Mouse (Mus musculus): ENCODE measurements around the gene Prss30. TPM values are rescaled to one million over a fixed set of nuclear protein-coding genes. Genes with fewer than 3 reads are reported as not detected.

Prss30 gene
- 0.26 TPM for polyA plus RNA-seq (2017; shearing (Covaris generic))

GRCm38 (mm10) chr17:23980297-23980909, at the start of gene Prss30:
Gene Prss30 (minus strand): TSS chr17:23980566.

GRCm38 (mm10) chr17:23997901-23998300, 17.5 kb upstream of the Prss30 start, which contains the start of gene Prss22:
Gene Prss22 (minus strand): TSS chr17:23998100.

GRCm38 (mm10) chr17:23955174-23955573, 25.2 kb downstream of the Prss30 start, which contains the start of gene Sbpl:
Gene Sbpl (minus strand): TSS chr17:23955274.

GRCm38 (mm10) chr17:23941372-23941771, 39.0 kb downstream of the Prss30 start, which contains the start of gene Sbp:
Gene Sbp (plus strand): TSS chr17:23941672.

Other genes with a start within 250 kb of the Prss30 start
- gene Paqr4, start 239.7 kb downstream of the Prss30 start, polyA plus RNA-seq (2017; shearing (Covaris generic)): 10.4 TPM
- 6.0 TPM for gene Kremen2, start 234.7 kb downstream of the Prss30 start, polyA plus RNA-seq (2017; shearing (Covaris generic))
- gene Flywch1, start 209.0 kb downstream of the Prss30 start, polyA plus RNA-seq (2017; shearing (Covaris generic)): 34.0 TPM
- gene Flywch2, start 194.5 kb downstream of the Prss30 start, polyA plus RNA-seq (2017; shearing (Covaris generic)): 4.5 TPM
- 568 TPM for gene Srrm2, start 190.0 kb downstream of the Prss30 start, polyA plus RNA-seq (2017; shearing (Covaris generic))
- gene Elob, start 151.4 kb downstream of the Prss30 start, polyA plus RNA-seq (2017; shearing (Covaris generic)): 672 TPM
- 0.39 TPM for gene Prss33, start 144.5 kb downstream of the Prss30 start, polyA plus RNA-seq (2017; shearing (Covaris generic))
- not detected for gene Prss32, start 136.7 kb downstream of the Prss30 start, polyA plus RNA-seq (2017; shearing (Covaris generic))
- 6.6 TPM for gene Prss41, start 136.4 kb downstream of the Prss30 start, polyA plus RNA-seq (2017; shearing (Covaris generic))
- gene Prss21, start 112.5 kb downstream of the Prss30 start, polyA plus RNA-seq (2017; shearing (Covaris generic)): not detected
- not detected for gene Dcpp1, start 99.7 kb downstream of the Prss30 start, polyA plus RNA-seq (2017; shearing (Covaris generic))
- not detected for gene Dcpp2, start 99.7 kb downstream of the Prss30 start, polyA plus RNA-seq (2017; shearing (Covaris generic))
- not detected for gene Dcpp3, start 63.1 kb downstream of the Prss30 start, polyA plus RNA-seq (2017; shearing (Covaris generic))
- not detected for gene Sbp, start 38.9 kb downstream of the Prss30 start, polyA plus RNA-seq (2017; shearing (Covaris generic))
- gene Sbpl, start 25.3 kb downstream of the Prss30 start, polyA plus RNA-seq (2017; shearing (Covaris generic)): not detected
- not detected for gene Prss22, start 17.5 kb upstream of the Prss30 start, polyA plus RNA-seq (2017; shearing (Covaris generic))
- 0.55 TPM for gene Prss27, start 57.6 kb upstream of the Prss30 start, polyA plus RNA-seq (2017; shearing (Covaris generic))
- gene Kctd5, start 92.9 kb upstream of the Prss30 start, polyA plus RNA-seq (2017; shearing (Covaris generic)): 12.9 TPM
- gene Pdpk1, start 170.4 kb upstream of the Prss30 start, polyA plus RNA-seq (2017; shearing (Covaris generic)): 57.8 TPM
- 43.3 TPM for gene Amdhd2, start 183.2 kb upstream of the Prss30 start, polyA plus RNA-seq (2017; shearing (Covaris generic))
- 350 TPM for gene Atp6v0c, start 189.1 kb upstream of the Prss30 start, polyA plus RNA-seq (2017; shearing (Covaris generic))
- gene Tbc1d24, start 225.0 kb upstream of the Prss30 start, polyA plus RNA-seq (2017; shearing (Covaris generic)): 0.80 TPM
- 0.06 TPM for gene Ntn3, start 229.0 kb upstream of the Prss30 start, polyA plus RNA-seq (2017; shearing (Covaris generic))
- gene Tedc2, start 240.3 kb upstream of the Prss30 start, polyA plus RNA-seq (2017; shearing (Covaris generic)): 6.0 TPM

Data from inflammation-experienced regulatory T-cells, adult 16 weeks (primary cell).